Mouse (Mus musculus) liver, postnatal 0 days (tissue): ENCODE results near the gene Prrx2.

Source experiments
- CTCF ChIP-seq: sonication (generic); IDR thresholded peaks from 2 replicates; pipeline ENCODE4 v1.5.1; 2016; ENCODE audit warnings: antibody characterized with exemption, low read depth
- EP300 ChIP-seq: IDR thresholded peaks from 2 replicates; pipeline ENCODE4 v1.6.1; 2016; ENCODE audit warnings: antibody characterized with exemption, low read depth, mild to moderate bottlenecking

DNA sequence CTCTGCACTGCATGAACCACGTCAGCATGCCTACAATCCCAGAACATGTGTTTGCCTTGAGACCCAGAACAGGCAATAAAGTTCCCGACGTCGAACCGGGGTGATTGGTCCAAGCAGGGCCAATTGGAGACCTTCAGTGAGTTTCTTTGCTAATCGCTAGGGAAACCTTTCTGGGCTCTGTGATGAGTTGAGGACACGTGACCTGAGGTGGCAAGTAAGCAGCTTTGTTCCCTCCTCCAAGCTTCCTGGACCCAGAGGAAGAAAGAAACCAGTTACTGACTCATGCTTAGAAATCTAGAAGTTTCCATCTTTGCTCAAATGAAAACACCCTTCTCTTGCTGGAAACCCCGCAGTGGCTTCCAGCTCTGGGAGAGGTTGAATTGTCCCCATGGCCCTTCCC, 78.2 kb downstream of the Prrx2 start:
- TF ChIP-seq CTCF (no peak), EP300 (no peak)
